Mouse (Mus musculus) neural tube, embryonic 12.5 days (tissue): ENCODE measurements around the gene Rbfox1. TPM values are rescaled to one million over a fixed set of nuclear protein-coding genes. Genes with fewer than 3 reads are reported as not detected.

ENCODE experiments used
- ATAC-seq: fragments of 200-750 bp; cut with Nextera tagmentation; 2 replicates; pipeline ENCODE4 v1.8.0; 2017; ENCODE audit warnings: low read depth, mild to moderate bottlenecking, moderate TSS enrichment, moderate library complexity; ENCODE audit not compliant: low FRiP score
- H3K27ac ChIP-seq: fragments of 300-500 bp; sonication (generic); 2 replicates; pipeline ENCODE4 v1.5.1; 2016
- H3K27me3 ChIP-seq: fragments of 300-500 bp; sonication (generic); replicated peaks from 2 replicates; pipeline ENCODE4 v1.6.1; 2016; ENCODE audit warnings: mild to moderate bottlenecking
- H3K36me3 ChIP-seq: fragments of 300-500 bp; sonication (generic); 2 replicates; pipeline ENCODE4 v1.6.1; 2016; ENCODE audit warnings: mild to moderate bottlenecking
- H3K4me1 ChIP-seq: fragments of 300-500 bp; sonication (generic); 2 replicates; pipeline ENCODE4 v1.6.1; 2016
- H3K4me2 ChIP-seq: fragments of 300-500 bp; sonication (generic); replicated peaks from 2 replicates; pipeline ENCODE4 v1.6.1; 2016; ENCODE audit warnings: mild to moderate bottlenecking
- H3K4me3 ChIP-seq: fragments of 300-500 bp; sonication (generic); 2 replicates; pipeline ENCODE4 v1.5.1; 2016
- H3K9ac ChIP-seq: fragments of 300-500 bp; sonication (generic); 2 replicates; pipeline ENCODE4 v1.6.1; 2016; ENCODE audit warnings: mild to moderate bottlenecking
- H3K9me3 ChIP-seq: fragments of 300-500 bp; sonication (generic); 2 replicates; pipeline ENCODE4 v1.6.1; 2016; ENCODE audit warnings: mild to moderate bottlenecking
- WGBS: fragments of 180-500 bp; shearing (Covaris S2); methylation state at CpG from one replicate; pipeline ENCODE4 v1.1.7; 2016; 5-methylcytosine and 5-hydroxymethylcytosine counted together
- polyA plus RNA-seq: library from polyadenylated mRNA; unstranded; fragments of >200 nt; fragmentation: Nextera tagmentation; extraction: Ambion mirVana; gene quantifications from 2 replicates; pipeline ENCODE4 v1.2.1, GENCODE M21; 2016

Rbfox1 gene
- polyA plus RNA-seq, 1 experiment from 2014 or later = 80.2 TPM

DNA sequence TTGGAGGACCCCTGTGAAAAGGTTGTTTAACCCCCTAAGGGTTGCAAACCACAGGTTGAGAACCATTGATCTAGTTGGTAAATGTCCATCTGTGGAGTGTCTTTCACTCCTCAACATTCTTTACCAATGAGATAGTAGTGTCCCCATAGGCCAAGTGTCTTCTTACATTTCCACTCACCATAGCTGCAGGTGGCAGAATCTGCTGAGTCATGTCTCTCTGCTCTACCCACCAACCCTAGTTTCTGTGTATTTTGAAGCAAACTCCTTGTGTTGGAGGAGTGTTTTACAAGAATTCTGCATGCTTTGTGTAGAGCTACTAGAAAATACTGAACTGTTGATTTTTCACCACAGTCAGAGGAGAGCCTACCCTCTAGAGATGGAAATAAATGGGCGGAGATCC is 1191.2 kb downstream of the Rbfox1 start:
- WGBS = 90% methylated on average over 1 of the region's 1 CpGs
- ATAC-seq = no peak
- no peak overlapping the region for H3K4me2 ChIP-seq
- no peaks in the 10 kb centered on the region for H3K36me3 ChIP-seq
- H3K9ac ChIP-seq = no peak overlapping the region
- no peaks in the 10 kb centered on the region for H3K27me3 ChIP-seq
- H3K27ac ChIP-seq = no peak overlapping the region
- H3K9me3 ChIP-seq = no peaks in the 10 kb centered on the region
- H3K4me1 ChIP-seq = peaks cover 4% of the 10 kb centered on the region; the same call in 1 of the 2 replicates
- H3K4me3 ChIP-seq = no peak overlapping the region

DNA sequence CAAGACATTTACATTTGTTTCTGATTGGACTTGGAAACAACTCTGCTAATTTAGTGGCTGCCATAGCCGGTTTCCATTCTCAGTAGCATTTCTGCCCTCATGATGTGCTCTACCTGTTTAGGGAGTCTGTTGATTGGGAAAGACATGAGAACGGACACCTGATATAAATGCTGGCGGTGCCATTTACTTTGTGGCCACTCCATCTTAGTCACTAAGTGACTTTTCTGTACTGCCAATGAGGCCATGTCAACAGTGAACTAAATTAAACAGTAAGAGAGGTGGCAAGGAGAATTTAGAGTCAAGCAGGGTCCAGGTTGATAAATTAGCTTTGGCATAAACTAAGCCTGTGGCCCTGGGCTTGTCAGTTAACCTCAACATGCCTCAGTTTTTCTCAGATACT is 1191.6 kb downstream of the Rbfox1 start:
- Histone ChIP-seq H3K27ac (no peak overlapping the region), H3K4me2 (no peak overlapping the region), H3K4me1 (peaks cover 5% of the 10 kb centered on the region; the same call in 1 of the 2 replicates), H3K27me3 (no peaks in the 10 kb centered on the region), H3K4me3 (no peak overlapping the region), H3K9me3 (no peaks in the 10 kb centered on the region), H3K9ac (no peak overlapping the region), H3K36me3 (no peaks in the 10 kb centered on the region)
- no peak for ATAC-seq
- WGBS = 93% methylated on average over 3 of the region's 3 CpGs

- WGBS = 60% methylated on average over 3 of the region's 3 CpGs
- no peak overlapping the region for H3K4me2 ChIP-seq
- ATAC-seq = 0 out of 2 replicates have a peak, but pooled peaks have one; percentile 25
- H3K9me3 ChIP-seq = no peaks in the 10 kb centered on the region
- no peak overlapping the region for H3K4me3 ChIP-seq
- H3K4me1 ChIP-seq = peaks cover 5% of the 10 kb centered on the region; the same call in 1 of the 2 replicates
- no peaks in the 10 kb centered on the region for H3K27me3 ChIP-seq
- H3K36me3 ChIP-seq = no peaks in the 10 kb centered on the region
- no peak overlapping the region for H3K27ac ChIP-seq
- H3K9ac ChIP-seq = no peak overlapping the region
These were observed 1196.0 kb downstream of the Rbfox1 start for GRCm38 (mm10) chr16:7081074-7081568.

DNA sequence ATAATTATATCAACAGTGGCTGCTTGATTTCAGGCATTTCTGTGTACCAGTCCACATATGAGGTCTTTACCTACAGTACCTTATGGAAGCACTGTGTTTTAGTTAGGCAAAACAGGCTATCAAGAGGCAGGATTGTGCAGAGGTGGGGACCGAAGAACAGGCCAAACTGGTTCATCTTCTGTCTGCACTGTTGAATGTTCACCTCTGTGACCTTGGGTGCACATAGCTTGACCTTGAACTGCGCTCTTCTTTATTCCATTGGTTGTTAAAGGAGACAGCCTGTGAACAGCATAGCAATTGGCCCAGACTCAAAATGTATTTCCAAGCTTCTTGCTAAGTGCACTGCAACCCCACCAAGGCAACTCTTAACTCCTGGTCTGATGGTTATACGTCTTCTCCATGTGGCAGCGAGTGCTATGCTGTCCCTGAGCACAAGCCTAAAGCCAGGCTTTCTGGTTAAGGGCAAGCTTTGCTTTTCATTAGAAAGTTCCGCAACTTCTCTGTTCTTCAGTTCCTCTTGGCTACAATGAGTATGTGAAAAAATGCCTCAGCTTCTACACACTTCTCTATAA is 1196.6 kb downstream of the Rbfox1 start:
- Histone ChIP-seq H3K27ac (no peak overlapping the region), H3K4me1 (peaks cover 5% of the 10 kb centered on the region; the same call in 1 of the 2 replicates)

DNA sequence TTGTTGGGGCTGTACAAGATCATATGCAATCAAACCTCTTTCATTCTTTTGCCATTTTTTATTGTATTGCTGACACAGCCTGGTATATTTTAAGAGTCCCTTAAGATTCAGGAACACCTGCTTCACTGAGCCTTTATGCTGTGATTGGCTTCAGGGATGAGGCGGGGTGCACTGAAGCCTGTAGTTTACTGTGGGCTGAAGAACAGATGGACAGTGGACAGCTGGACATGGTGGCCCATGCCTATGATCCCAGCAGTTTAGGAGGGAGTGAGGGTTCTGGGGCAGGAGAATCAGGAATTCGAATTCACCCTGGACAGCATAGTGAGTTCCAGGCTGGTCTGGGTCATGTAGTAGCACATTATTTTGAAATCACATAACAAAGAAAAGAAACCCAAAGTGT is 1198.8 kb downstream of the Rbfox1 start:
- Histone ChIP-seq H3K9me3 (no peaks in the 10 kb centered on the region), H3K4me2 (no peak overlapping the region), H3K4me1 (peaks cover 5% of the 10 kb centered on the region; the same call in 1 of the 2 replicates), H3K27me3 (no peaks in the 10 kb centered on the region), H3K27ac (no peak overlapping the region), H3K4me3 (no peak overlapping the region), H3K36me3 (no peaks in the 10 kb centered on the region), H3K9ac (no peak overlapping the region)
- ATAC-seq = no peak
- 88% methylated on average over 2 of the region's 2 CpGs for WGBS

More for the DNA sequence above, 1196.6 kb downstream of the Rbfox1 start:
- 81% methylated on average over 5 of the region's 5 CpGs for WGBS
- Histone ChIP-seq H3K9ac (no peak overlapping the region), H3K9me3 (no peaks in the 10 kb centered on the region), H3K4me3 (no peak overlapping the region), H3K27me3 (no peaks in the 10 kb centered on the region), H3K4me2 (no peak overlapping the region), H3K36me3 (no peaks in the 10 kb centered on the region)
- no peak for ATAC-seq

- no peak for ATAC-seq
- H3K36me3 ChIP-seq = no peaks in the 10 kb centered on the region
- no peaks in the 10 kb centered on the region for H3K9me3 ChIP-seq
- 85% methylated on average over 10 of the region's 10 CpGs for WGBS
- H3K27ac ChIP-seq = no peak overlapping the region
- no peak overlapping the region for H3K4me3 ChIP-seq
- H3K9ac ChIP-seq = no peak overlapping the region
- H3K4me1 ChIP-seq = no peaks in the 10 kb centered on the region
- no peak overlapping the region for H3K4me2 ChIP-seq
- no peaks in the 10 kb centered on the region for H3K27me3 ChIP-seq
These were observed 1203.7 kb downstream of the Rbfox1 start for GRCm38 (mm10) chr16:7088601-7089430.

GRCm38 (mm10) chr16:7089475-7089874 is 1204.3 kb downstream of the Rbfox1 start:
- Histone ChIP-seq H3K27me3 (no peaks in the 10 kb centered on the region), H3K27ac (no peak overlapping the region), H3K9me3 (no peaks in the 10 kb centered on the region), H3K4me2 (no peak overlapping the region), H3K4me1 (no peaks in the 10 kb centered on the region), H3K4me3 (no peak overlapping the region), H3K36me3 (no peaks in the 10 kb centered on the region), H3K9ac (no peak overlapping the region)
- WGBS = 65% methylated on average over 1 of the region's 1 CpGs
- ATAC-seq = no peak

DNA sequence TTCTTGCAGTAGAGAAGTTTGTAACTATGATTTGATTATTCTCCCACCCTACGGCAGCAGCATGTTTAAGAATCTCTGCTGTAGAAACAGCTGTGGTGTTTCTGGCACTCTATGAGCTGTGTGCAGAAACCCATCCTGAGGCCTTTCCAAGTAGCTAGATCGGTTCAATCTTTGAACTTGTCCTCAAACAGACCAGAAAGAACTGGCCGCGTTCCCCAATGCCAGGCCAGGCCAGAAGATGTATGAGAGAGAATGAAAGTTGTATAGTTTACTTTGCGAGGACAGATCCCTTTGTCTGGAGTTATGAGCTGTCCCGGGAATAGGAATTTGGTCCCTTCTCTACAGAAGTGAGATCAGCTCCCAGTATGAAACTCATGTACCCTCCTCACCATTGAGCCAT is 1205.0 kb downstream of the Rbfox1 start:
- no peak overlapping the region for H3K27ac ChIP-seq
- WGBS = 87% methylated on average over 6 of the region's 6 CpGs
- H3K4me3 ChIP-seq = no peak overlapping the region
- H3K36me3 ChIP-seq = no peaks in the 10 kb centered on the region
- no peak overlapping the region for H3K9ac ChIP-seq
- H3K9me3 ChIP-seq = no peaks in the 10 kb centered on the region
- no peaks in the 10 kb centered on the region for H3K4me1 ChIP-seq
- H3K4me2 ChIP-seq = no peak overlapping the region
- no peaks in the 10 kb centered on the region for H3K27me3 ChIP-seq
- ATAC-seq = no peak

DNA sequence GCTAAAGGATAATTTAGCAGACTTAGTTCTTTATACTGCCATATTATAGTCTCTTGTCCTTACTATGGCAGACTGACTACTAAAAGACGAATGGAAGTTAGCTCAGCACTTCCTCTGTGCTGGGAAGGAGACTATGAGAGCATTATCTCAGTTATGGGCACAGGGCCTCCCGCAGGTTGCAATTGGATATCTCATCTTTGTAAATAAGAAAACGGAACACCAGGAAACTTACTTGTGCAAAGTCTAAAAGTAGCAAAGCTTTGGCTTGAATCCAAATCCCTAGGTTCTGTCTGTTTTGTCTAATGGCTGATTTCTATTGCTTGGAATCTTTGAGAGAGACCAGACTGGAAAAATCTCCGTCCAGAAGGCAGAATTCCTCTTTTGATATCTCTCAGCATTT is 1207.7 kb downstream of the Rbfox1 start:
- Histone ChIP-seq H3K36me3 (no peaks in the 10 kb centered on the region), H3K9ac (no peak overlapping the region), H3K4me1 (no peaks in the 10 kb centered on the region), H3K27ac (no peak overlapping the region), H3K4me3 (no peak overlapping the region), H3K4me2 (no peak overlapping the region), H3K27me3 (no peaks in the 10 kb centered on the region), H3K9me3 (no peaks in the 10 kb centered on the region)
- 85% methylated on average over 4 of the region's 4 CpGs for WGBS
- ATAC-seq = no peak

DNA sequence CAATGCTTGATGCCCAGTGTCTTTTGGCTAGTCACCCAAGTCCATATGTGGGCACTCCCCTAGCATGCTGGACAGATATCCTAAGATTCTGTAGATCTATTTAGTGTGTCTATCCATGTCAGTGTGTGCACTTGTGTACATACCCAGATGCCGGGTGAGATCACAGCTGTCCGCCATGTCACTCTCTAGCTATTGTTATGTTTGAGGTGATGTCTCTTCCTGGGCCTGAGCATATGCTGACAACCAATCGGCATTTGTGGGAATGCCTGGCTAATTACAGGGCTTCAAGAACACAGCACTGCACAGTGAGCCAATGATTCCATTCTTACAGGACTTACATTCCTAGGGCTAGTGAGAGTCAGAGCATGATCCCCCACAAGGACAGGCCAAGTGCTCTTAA is 1208.5 kb downstream of the Rbfox1 start:
- Histone ChIP-seq H3K4me2 (no peak overlapping the region), H3K36me3 (no peaks in the 10 kb centered on the region), H3K27me3 (no peaks in the 10 kb centered on the region), H3K4me3 (no peak overlapping the region), H3K4me1 (no peaks in the 10 kb centered on the region), H3K9ac (no peak overlapping the region), H3K9me3 (no peaks in the 10 kb centered on the region), H3K27ac (no peak overlapping the region)
- no peak for ATAC-seq
- 91% methylated on average over 3 of the region's 3 CpGs for WGBS

DNA sequence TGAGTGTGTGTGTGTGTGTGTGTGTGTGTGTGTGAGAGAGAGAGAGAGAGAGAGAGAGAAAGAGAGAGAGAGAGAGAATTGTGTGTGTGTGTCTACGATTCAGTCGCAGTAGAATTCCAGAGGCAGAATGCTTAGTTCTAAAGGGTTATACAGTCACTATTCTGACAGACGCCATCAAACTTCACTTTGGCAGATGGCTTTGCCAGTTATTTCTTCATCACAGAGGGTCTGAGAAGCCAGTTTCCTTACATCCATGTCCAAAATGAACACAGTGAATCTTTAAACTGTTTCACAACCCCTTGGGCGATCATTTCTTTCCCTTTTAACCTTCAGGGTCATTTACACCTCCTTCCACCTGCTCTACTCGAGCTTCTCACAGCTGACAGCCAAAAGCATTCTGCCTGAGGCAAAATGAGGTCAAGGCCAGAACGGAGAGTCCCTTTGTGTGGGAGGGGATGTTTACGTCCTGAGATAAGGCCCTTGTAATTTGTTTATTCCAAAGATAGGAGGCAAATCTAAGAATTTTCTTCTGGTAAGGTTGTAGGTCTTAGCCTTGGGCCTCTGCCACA is 1209.1 kb downstream of the Rbfox1 start:
- Histone ChIP-seq H3K36me3 (no peaks in the 10 kb centered on the region), H3K9me3 (no peaks in the 10 kb centered on the region), H3K9ac (no peak overlapping the region), H3K4me2 (no peak overlapping the region), H3K4me1 (no peaks in the 10 kb centered on the region), H3K27ac (no peak overlapping the region), H3K4me3 (no peak overlapping the region), H3K27me3 (no peaks in the 10 kb centered on the region)
- 80% methylated on average over 7 of the region's 7 CpGs for WGBS
- no peak for ATAC-seq

GRCm38 (mm10) chr16:7097071-7097470 is 1211.9 kb downstream of the Rbfox1 start:
- Histone ChIP-seq H3K9me3 (no peaks in the 10 kb centered on the region), H3K9ac (no peak overlapping the region), H3K27ac (no peak overlapping the region), H3K4me1 (no peaks in the 10 kb centered on the region), H3K36me3 (no peaks in the 10 kb centered on the region), H3K27me3 (no peaks in the 10 kb centered on the region), H3K4me3 (no peak overlapping the region), H3K4me2 (no peak overlapping the region)
- 71% methylated on average over 2 of the region's 2 CpGs for WGBS
- ATAC-seq = no peak
